Mouse (Mus musculus) lung, postnatal 10 days (tissue): ENCODE data around the gene Tnfsf15.

Experiments used
- DNase-seq: peaks from one replicate; pipeline ENCODE4 v3.0.0; 2021

Gene Tnfsf15

GRCm38 (mm10) chr4:63740761-63741160 is 4.2 kb downstream of the Tnfsf15 start:
- DNase-seq, result no peak

- DNase-seq, result no peak
Observed at GRCm38 (mm10) chr4:63740001-63740400, 4.9 kb downstream of the Tnfsf15 start.

GRCm38 (mm10) chr4:63739524-63739923 is 5.4 kb downstream of the Tnfsf15 start:
- DNase-seq, result peak; percentile 30

- peak; percentile 18 for DNase-seq
Observed at GRCm38 (mm10) chr4:63738364-63738997, 6.4 kb downstream of the Tnfsf15 start.

- DNase-seq, result no peak
Observed at GRCm38 (mm10) chr4:63731299-63731698, 13.6 kb downstream of the Tnfsf15 start.

- DNase-seq, result no peak
Observed at GRCm38 (mm10) chr4:63726727-63727126, 18.2 kb downstream of the Tnfsf15 start.

GRCm38 (mm10) chr4:63725981-63726380 is 18.9 kb downstream of the Tnfsf15 start:
- DNase-seq, result peak; percentile 51

GRCm38 (mm10) chr4:63717922-63718643 is 26.8 kb downstream of the Tnfsf15 start:
- peak; percentile 87 for DNase-seq

GRCm38 (mm10) chr4:63711886-63712285 is 33.0 kb downstream of the Tnfsf15 start:
- no peak for DNase-seq

GRCm38 (mm10) chr4:63710431-63711220 is 34.3 kb downstream of the Tnfsf15 start:
- DNase-seq, result no peak

- no peak for DNase-seq
Observed at GRCm38 (mm10) chr4:63706279-63706971, 38.5 kb downstream of the Tnfsf15 start.

- no peak for DNase-seq
Observed at GRCm38 (mm10) chr4:63704232-63704631, 40.7 kb downstream of the Tnfsf15 start.

- DNase-seq, result no peak
Observed at GRCm38 (mm10) chr4:63703686-63704085, 41.2 kb downstream of the Tnfsf15 start.

GRCm38 (mm10) chr4:63702006-63702704 is 42.8 kb downstream of the Tnfsf15 start:
- DNase-seq, result no peak

GRCm38 (mm10) chr4:63699749-63700148 is 45.2 kb downstream of the Tnfsf15 start:
- no peak for DNase-seq

- DNase-seq, result peak; percentile 9
Observed at GRCm38 (mm10) chr4:63696921-63697320, 48.0 kb downstream of the Tnfsf15 start.

- DNase-seq, result no peak
Observed at GRCm38 (mm10) chr4:63692351-63692750, 52.6 kb downstream of the Tnfsf15 start.

GRCm38 (mm10) chr4:63687429-63687828 is 57.5 kb downstream of the Tnfsf15 start:
- DNase-seq, result peak; percentile 37

GRCm38 (mm10) chr4:63686157-63686556 is 58.8 kb downstream of the Tnfsf15 start:
- DNase-seq, result peak; percentile 72

- peak; percentile 49 for DNase-seq
Observed at GRCm38 (mm10) chr4:63685253-63685525, 59.7 kb downstream of the Tnfsf15 start.

- DNase-seq, result peak; percentile 42
Observed at GRCm38 (mm10) chr4:63684412-63685252, 60.3 kb downstream of the Tnfsf15 start.

GRCm38 (mm10) chr4:63683716-63684115 is 61.2 kb downstream of the Tnfsf15 start:
- peak; percentile 8 for DNase-seq
